ENCODE assay signal across 23 mouse cellular contexts in genomic region chr9:35290916-35291315, GRCm38 (mm10). TPM values are rescaled to one million over a fixed set of nuclear protein-coding genes. Genes with fewer than 3 reads are reported as not detected.
DNase-seq lines count a peak whose midpoint lies in the region; ATAC-seq and TF ChIP-seq lines count a peak whose summit lies in the region.
"Had no signal": no experiment of that assay in that cellular context is flagged by ENCODE, and none has a peak within 500 bp of the region (broad histone marks: within the 10 kb centered on the region; RNA-seq: fewer than 3 reads in every experiment).

No protein-coding gene starts in this region.

- TF ChIP-seq POLR2A in MEL (IDR thresholded peaks at IDR 0.05; ENCODE audit: control insufficient read depth in 1 of 2, insufficient read depth in 1 of 2, low read depth in 1 of 2, low read length in 2 of 2, poor library complexity in 1 of 2), result no peak

- peak; percentile 39 for ATAC-seq in intestine, embryonic 16.5 days
- no peak for ATAC-seq in activated CD4-positive, CD25-positive, alpha-beta regulatory T cell, adult 4 months
- ATAC-seq: CD4-positive, CD25-positive, alpha-beta regulatory T cell, adult 4 months; forebrain, embryonic 15.5 days; inflammation-experienced regulatory T-cells, adult 6 months; liver, embryonic 12.5 days; Patski had no signal

- H3K27me3 ChIP-seq in MEL (ENCODE audit: control insufficient read depth in 1 of 2, insufficient read depth in 2 of 2, low read length in 2 of 2), result no peaks in the 10 kb centered on the region; a peak in 2 of 4 replicates
- no peaks in the 10 kb centered on the region for H3K27me3 ChIP-seq in intestine, embryonic 16.5 days (replicated peaks; ENCODE audit: control insufficient read depth, insufficient read depth, low read length)
- H3K27me3 ChIP-seq: forebrain, embryonic 15.5 days; limb, embryonic 13.5 days; liver, embryonic 12.5 days; Patski had no signal

- no peak for TF ChIP-seq RAD21 in MEL (IDR thresholded peaks at IDR 0.05; ENCODE audit: low read depth, low read length)

- H3K36me3 ChIP-seq in MEL (ENCODE audit: control insufficient read depth in 1 of 2, insufficient read depth in 2 of 2, low read length in 2 of 2), result no peaks in the 10 kb centered on the region
- H3K36me3 ChIP-seq in intestine, embryonic 16.5 days (ENCODE audit: control insufficient read depth, insufficient read depth, low read length), result no peaks in the 10 kb centered on the region
- H3K36me3 ChIP-seq: forebrain, embryonic 15.5 days; limb, embryonic 13.5 days; liver, embryonic 12.5 days; midbrain, embryonic 12.5 days had no signal

- no peaks in the 10 kb centered on the region for H3K4me1 ChIP-seq in MEL (ENCODE audit: control insufficient read depth in 1 of 2, insufficient read depth in 2 of 2, low read length in 2 of 2)
- peaks cover 8% of the 10 kb centered on the region for H3K4me1 ChIP-seq in brown adipose tissue, adult 24 weeks (ENCODE audit: control insufficient read depth, insufficient read depth, insufficient read length, low read length)
- peaks cover 6% of the 10 kb centered on the region; the same call in 1 of the 2 replicates for H3K4me1 ChIP-seq in intestine, embryonic 16.5 days (ENCODE audit: control insufficient read depth, insufficient read depth, low read length)
- H3K4me1 ChIP-seq: forebrain, embryonic 15.5 days had no signal

- no peak overlapping the region for H3K27ac ChIP-seq in MEL (ENCODE audit: control insufficient read depth, low read depth, low read length)
- 0 out of 2 replicates have a peak overlapping the region, but pooled peaks have one; percentile 46 for H3K27ac ChIP-seq in brown adipose tissue, adult 24 weeks (replicated peaks; ENCODE audit: low read depth, low read length)
- no peak overlapping the region for H3K27ac ChIP-seq in intestine, embryonic 16.5 days (ENCODE audit: low read length)
- H3K27ac ChIP-seq: forebrain, embryonic 15.5 days; hindbrain, embryonic 14.5 days; limb, embryonic 13.5 days; liver, embryonic 12.5 days; midbrain, embryonic 12.5 days; stomach, postnatal 0 days had no signal

- no peak overlapping the region for H3K4me2 ChIP-seq in intestine, embryonic 16.5 days (ENCODE audit: low read depth, low read length)
- H3K4me2 ChIP-seq: forebrain, embryonic 15.5 days; hindbrain, embryonic 14.5 days; limb, embryonic 13.5 days; liver, embryonic 12.5 days; midbrain, embryonic 12.5 days had no signal

- WGBS in intestine, embryonic 16.5 days, result 60% methylated on average over 4 of the region's 4 CpGs

- no peak overlapping the region for H3K4me3 ChIP-seq in MEL (ENCODE audit: control insufficient read depth in 1 of 2, insufficient read depth in 1 of 2, low read depth in 2 of 2, low read length in 2 of 2)
- no peak overlapping the region for H3K4me3 ChIP-seq in brown adipose tissue, adult 24 weeks (ENCODE audit: insufficient read depth, low read depth, low read length)
- no peak overlapping the region for H3K4me3 ChIP-seq in intestine, embryonic 16.5 days (ENCODE audit: low read length)
- H3K4me3 ChIP-seq: forebrain, embryonic 15.5 days; limb, embryonic 13.5 days; liver, embryonic 12.5 days; midbrain, embryonic 12.5 days had no signal

- TF ChIP-seq EP300 in MEL (IDR thresholded peaks at IDR 0.05; ENCODE audit: low read depth in 1 of 2, low read length in 2 of 2), result no peak

- peak; percentile 4 for DNase-seq in gastrocnemius, postnatal 25 days
- DNase-seq in gastrocnemius, postnatal 14 days, result no peak
- no peak for DNase-seq in MEL (ENCODE audit: low read depth, low spot score)
- DNase-seq in kidney, postnatal 14 days, result no peak
- DNase-seq: adrenal gland, postnatal 10 days; cerebellum, adult 8-10 months; cerebellum, postnatal 36 days; kidney, postnatal 4 days; lung, adult 18-20 months; thymus, adult 2 months; thymus, postnatal 4 days had no signal

- intact Hi-C loops in gastrocnemius, postnatal 14 days (cut with DNase I; ENCODE audit: low total_unique reads), result no loop called here

- H3K9me3 ChIP-seq in MEL (replicated peaks; ENCODE audit: insufficient read depth, low read length), result no peaks in the 10 kb centered on the region
- no peaks in the 10 kb centered on the region for H3K9me3 ChIP-seq in intestine, embryonic 16.5 days (ENCODE audit: control insufficient read depth, low read length)
- H3K9me3 ChIP-seq: forebrain, embryonic 15.5 days; liver, embryonic 12.5 days; midbrain, embryonic 12.5 days had no signal

- TF ChIP-seq CTCF in MEL (IDR thresholded peaks at IDR 0.05 in 2 of 3, conservative IDR thresholded peaks at IDR 0.05 in 1 of 3; ENCODE audit: control insufficient read depth in 1 of 3, insufficient read depth in 1 of 3, low read depth in 2 of 3, low read length in 3 of 3, poor library complexity in 1 of 3, severe bottlenecking in 1 of 3), result no peak

- no peak overlapping the region for H3K9ac ChIP-seq in MEL (ENCODE audit: control insufficient read depth, low read depth, low read length, poor library complexity, severe bottlenecking)
- no peak overlapping the region for H3K9ac ChIP-seq in intestine, embryonic 16.5 days (ENCODE audit: low read depth, low read length)
- H3K9ac ChIP-seq: forebrain, embryonic 15.5 days; hindbrain, embryonic 14.5 days; limb, embryonic 13.5 days; liver, embryonic 12.5 days; midbrain, embryonic 12.5 days had no signal

- H3K79me2 ChIP-seq in MEL (ENCODE audit: control insufficient read depth, insufficient read depth, low read length, poor library complexity), result no peaks in the 10 kb centered on the region

TF ChIP-seq in MEL, 35 proteins besides CTCF, POLR2A, EP300 and RAD21:
- TF ChIP-seq USF1 (IDR thresholded peaks at IDR 0.05; ENCODE audit: low read depth, low read length), result peak; percentile 35; the same call in 1 of the 2 replicates
- no peak for TF ChIP-seq GABPA (IDR thresholded peaks at IDR 0.05; ENCODE audit: low read depth, low read length)

RNA-seq across cellular contexts. Expression of gene Rpusd4, which starts 23.3 kb away (rescaled TPM):
- total RNA-seq in gastrocnemius, postnatal 25 days (2021), result 1 to 10 TPM; 6.0 to 6.4 TPM
- total RNA-seq in gastrocnemius, postnatal 14 days (2021), result 1 to 10 TPM; 6.7 to 6.8 TPM
- total RNA-seq in MEL (2012; rRNA removed), result 32.0 and 36.3 TPM in 2 replicates
- 10 to 100 TPM in 1 of 2 experiments, not detected in 1; 40.9 TPM for polyA plus RNA-seq in MEL (2012; ENCODE audit: insufficient read depth in 1 of 2, insufficient read length in 2 of 2, low read depth in 1 of 2, low replicate concordance in 2 of 2, missing spikeins in 1 of 2)
- 10.6 and 11.6 TPM in 2 replicates for polyA plus RNA-seq in brown adipose tissue, adult 24 weeks (2012; ENCODE audit: insufficient read depth, insufficient read length, missing spikeins)
- 30.8 and 36.2 TPM in 2 replicates for polyA plus RNA-seq in intestine, embryonic 16.5 days (2015; fragmentation: Nextera tagmentation; extraction: Ambion mirVana)
- 10 to 100 TPM; 33.1 to 39.0 TPM for polyA plus RNA-seq in activated CD4-positive, CD25-positive, alpha-beta regulatory T cell, adult 4 months (2017; shearing (Covaris generic))

RNA-seq across cellular contexts. Expression of gene Fam118b, which starts 23.3 kb away (rescaled TPM):
- total RNA-seq in gastrocnemius, postnatal 25 days (2021), result 10 to 100 TPM; 15.9 to 21.7 TPM
- total RNA-seq in gastrocnemius, postnatal 14 days (2021), result 10 to 100 TPM; 18.1 to 19.8 TPM
- total RNA-seq in MEL (2012; rRNA removed), result 22.0 and 23.4 TPM in 2 replicates
- 10 to 100 TPM in 1 of 2 experiments, not detected in 1; 30.9 TPM for polyA plus RNA-seq in MEL (2012; ENCODE audit: insufficient read depth in 1 of 2, insufficient read length in 2 of 2, low read depth in 1 of 2, low replicate concordance in 2 of 2, missing spikeins in 1 of 2)
- polyA plus RNA-seq in brown adipose tissue, adult 24 weeks (2012; ENCODE audit: insufficient read depth, insufficient read length, missing spikeins), result 10.7 and 19.9 TPM in 2 replicates
- 58.2 and 58.9 TPM in 2 replicates for polyA plus RNA-seq in intestine, embryonic 16.5 days (2015; fragmentation: Nextera tagmentation; extraction: Ambion mirVana)
- 10 to 100 TPM; 58.5 to 59.7 TPM for polyA plus RNA-seq in activated CD4-positive, CD25-positive, alpha-beta regulatory T cell, adult 4 months (2017; shearing (Covaris generic))
